Mouse (Mus musculus) MEL (cell line): ENCODE results near the gene Mta3. TPM values are rescaled to one million over a fixed set of nuclear protein-coding genes. Genes with fewer than 3 reads are reported as not detected.

ENCODE experiments used
- DNase-seq: peaks from one replicate; pipeline ENCODE4 v3.0.0; 2011; ENCODE audit warnings: low read depth, low spot score
- H3K27ac ChIP-seq: 2 replicates; pipeline ENCODE4 v1.5.1; 2012; ENCODE audit warnings: low read depth, mild to moderate bottlenecking, control low read depth, low read length, moderate library complexity; ENCODE audit not compliant: control insufficient read depth
- H3K27me3 ChIP-seq, 2 experiments: fragments of 150-350 bp in 1 of 2; sonication (generic) in 1 of 2; 2 replicates each; pipeline ENCODE4 v1.6.1; 2012; ENCODE audit warnings: low read length in 2 of 2, mild to moderate bottlenecking in 2 of 2, improper control_type of control experiment in 1 of 2, moderate library complexity in 1 of 2; ENCODE audit not compliant: insufficient read depth in 2 of 2, control insufficient read depth in 1 of 2
- H3K36me3 ChIP-seq, 2 experiments: 2 replicates each; pipeline ENCODE4 v1.6.1; 2012 to 2014; ENCODE audit warnings: low read length in 2 of 2, improper control_type of control experiment in 1 of 2, inconsistent platforms in 1 of 2, mild to moderate bottlenecking in 1 of 2; ENCODE audit not compliant: insufficient read depth in 2 of 2, control insufficient read depth in 1 of 2
- H3K4me1 ChIP-seq, 2 experiments: fragments of 150-350 bp in 1 of 2; sonication (generic) in 1 of 2; 2 replicates each; pipeline ENCODE4 v1.6.1; 2012; ENCODE audit warnings: low read length in 2 of 2, improper control_type of control experiment in 1 of 2, mild to moderate bottlenecking in 1 of 2; ENCODE audit not compliant: insufficient read depth in 2 of 2, control insufficient read depth in 1 of 2
- H3K4me3 ChIP-seq, 2 experiments: fragments of 150-350 bp in 1 of 2; sonication (generic) in 1 of 2; 2 replicates each; pipeline ENCODE4 v1.5.1; 2012; ENCODE audit warnings: low read depth in 2 of 2, low read length in 2 of 2, mild to moderate bottlenecking in 2 of 2, moderate library complexity in 2 of 2, control low read depth in 1 of 2, improper control_type of control experiment in 1 of 2; ENCODE audit not compliant: control insufficient read depth in 1 of 2, insufficient read depth in 1 of 2
- H3K79me2 ChIP-seq: 2 replicates; pipeline ENCODE4 v1.6.1; 2012; ENCODE audit warnings: mild to moderate bottlenecking, low read length, moderate library complexity; ENCODE audit not compliant: control insufficient read depth, poor library complexity, insufficient read depth
- H3K9ac ChIP-seq: 2 replicates; pipeline ENCODE4 v1.6.1; 2012; ENCODE audit warnings: low read depth, mild to moderate bottlenecking, control low read depth, low read length, moderate library complexity; ENCODE audit not compliant: control insufficient read depth, poor library complexity, severe bottlenecking
- H3K9me3 ChIP-seq: fragments of 150-350 bp; sonication (generic); replicated peaks from 2 replicates; pipeline ENCODE4 v1.6.1; 2012; ENCODE audit warnings: mild to moderate bottlenecking, low read length, improper control_type of control experiment, moderate library complexity; ENCODE audit not compliant: insufficient read depth
- CHD1 ChIP-seq: IDR thresholded peaks from 2 replicates; pipeline ENCODE4 v1.6.1; 2012; ENCODE audit warnings: low read depth, mild to moderate bottlenecking, inconsistent platforms, low read length, improper control_type of control experiment
- ELF1 ChIP-seq: IDR thresholded peaks from 2 replicates; pipeline ENCODE4 v1.6.1; 2014; ENCODE audit warnings: low read depth, mild to moderate bottlenecking, inconsistent platforms, low read length, improper control_type of control experiment, moderate library complexity
- EP300 ChIP-seq, 2 experiments: IDR thresholded peaks; 2 replicates each; pipeline ENCODE4 v1.6.1; 2011; ENCODE audit warnings: improper control_type of control experiment in 2 of 2, low read length in 2 of 2, low read depth in 1 of 2, mild to moderate bottlenecking in 1 of 2
- GABPA ChIP-seq: IDR thresholded peaks from 2 replicates; pipeline ENCODE4 v1.6.1; 2012; ENCODE audit warnings: low read depth, mild to moderate bottlenecking, inconsistent platforms, low read length, improper control_type of control experiment, moderate library complexity
- JUND ChIP-seq: IDR thresholded peaks from 2 replicates; pipeline ENCODE4 v1.6.1; 2011; ENCODE audit warnings: low read depth, mild to moderate bottlenecking, improper control_type of control experiment, low read length
- KAT2A ChIP-seq: conservative IDR thresholded peaks from 2 replicates; pipeline ENCODE4 v1.6.1; 2012; ENCODE audit warnings: low read depth, low read length, improper control_type of control experiment, inconsistent platforms
- MAX ChIP-seq: IDR thresholded peaks from 2 replicates; pipeline ENCODE4 v1.6.1; 2011; ENCODE audit warnings: low read length, improper control_type of control experiment
- MAZ ChIP-seq: IDR thresholded peaks from 2 replicates; pipeline ENCODE4 v1.6.1; 2012; ENCODE audit warnings: low read depth, mild to moderate bottlenecking, inconsistent platforms, low read length, improper control_type of control experiment
- MYB ChIP-seq: IDR thresholded peaks from 2 replicates; pipeline ENCODE4 v1.6.1; 2011; ENCODE audit warnings: mild to moderate bottlenecking, low read depth, low read length, improper control_type of control experiment
- MYC ChIP-seq: IDR thresholded peaks from 2 replicates; pipeline ENCODE4 v1.6.1; 2011; ENCODE audit warnings: low read depth, mild to moderate bottlenecking, low read length, improper control_type of control experiment, moderate library complexity
- NELFE ChIP-seq: IDR thresholded peaks from 2 replicates; pipeline ENCODE4 v1.6.1; 2011; ENCODE audit warnings: low read depth, low read length, improper control_type of control experiment
- NRF1 ChIP-seq: IDR thresholded peaks from 2 replicates; pipeline ENCODE4 v1.6.1; 2014; ENCODE audit warnings: low read depth, mild to moderate bottlenecking, inconsistent platforms, low read length, improper control_type of control experiment, moderate library complexity; ENCODE audit not compliant: poor library complexity, insufficient read depth, severe bottlenecking
- POLR2A ChIP-seq, 2 experiments: IDR thresholded peaks; 2 replicates each; pipeline ENCODE4 v1.6.1; 2011 to 2012; ENCODE audit warnings: low read length in 2 of 2, mild to moderate bottlenecking in 2 of 2, control low read depth in 1 of 2, improper control_type of control experiment in 1 of 2, low read depth in 1 of 2, moderate library complexity in 1 of 2; ENCODE audit not compliant: control insufficient read depth in 1 of 2, insufficient read depth in 1 of 2, poor library complexity in 1 of 2
- SIN3A ChIP-seq: IDR thresholded peaks from 2 replicates; pipeline ENCODE4 v1.6.1; 2012; ENCODE audit warnings: low read length, improper control_type of control experiment, inconsistent platforms
- TAL1 ChIP-seq: IDR thresholded peaks from 2 replicates; pipeline ENCODE4 v1.6.1; 2012; ENCODE audit warnings: mild to moderate bottlenecking, inconsistent platforms, low read length, moderate library complexity, mixed read lengths
- TBP ChIP-seq: IDR thresholded peaks from 2 replicates; pipeline ENCODE4 v1.8.0; 2011; ENCODE audit warnings: low read depth, low read length, improper control_type of control experiment
- USF2 ChIP-seq, 2 experiments: IDR thresholded peaks; 2 replicates each; pipeline ENCODE4 v1.6.1; 2011 to 2012; ENCODE audit warnings: improper control_type of control experiment in 2 of 2, low read length in 2 of 2, borderline replicate concordance in 1 of 2, inconsistent platforms in 1 of 2, low read depth in 1 of 2, mild to moderate bottlenecking in 1 of 2; ENCODE audit not compliant: insufficient read depth in 1 of 2
- ZC3H11A ChIP-seq: IDR thresholded peaks from 2 replicates; pipeline ENCODE4 v1.6.1; 2012; ENCODE audit warnings: low read depth, mild to moderate bottlenecking, inconsistent platforms, low read length, improper control_type of control experiment
- ZKSCAN1 ChIP-seq: IDR thresholded peaks from 2 replicates; pipeline ENCODE4 v1.6.1; 2012; ENCODE audit warnings: low read depth, mild to moderate bottlenecking, inconsistent platforms, low read length, improper control_type of control experiment, moderate library complexity
- polyA plus RNA-seq, 2 experiments: library from polyadenylated mRNA; stranded (reverse) in 1 of 2; unstranded in 1 of 2; fragments of >175 nt in 1 of 2; fragments of >200 nt in 1 of 2; gene quantifications; 2 replicates each; pipeline versions ENCODE4 v1.2.1 to v1.2.4; 2012; ENCODE audit warnings: low replicate concordance in 2 of 2, low read depth in 1 of 2; ENCODE audit not compliant: insufficient read length in 2 of 2, insufficient read depth in 1 of 2, missing spikeins in 1 of 2
- total RNA-seq: library from RNA; depleted of rRNA; stranded (reverse); fragments of 300-350 nt; gene quantifications from 2 replicates; pipeline ENCODE4 v1.2.3, GENCODE M21; 2012

The Mta3 gene
- total and polyA plus RNA-seq, 3 experiments = 28.8 to 58.2 TPM; not detected in 1

GRCm38 (mm10) chr17:83727707-83728106, 21.7 kb downstream of the Mta3 start:
- Histone ChIP-seq H3K27ac (no peak overlapping the region), H3K79me2 (no peaks in the 10 kb centered on the region; the same call in none of the 2 replicates), H3K9me3 (no peaks in the 10 kb centered on the region), H3K9ac (no peak overlapping the region), H3K4me3 (no peak overlapping the region), H3K27me3 (no peaks in the 10 kb centered on the region), H3K36me3 (peaks cover 0 to 2% of the 10 kb centered on the region in 2 experiments; a peak in 1 of 4 replicates), H3K4me1 (peaks cover 0 to 2% of the 10 kb centered on the region in 2 experiments; a peak in 2 of 4 replicates)
- TF ChIP-seq ELF1 (no peak), TBP (no peak), POLR2A (IDR thresholded peaks at IDR 0.05; ENCODE audit: control insufficient read depth in 1 of 2, insufficient read depth in 1 of 2, low read depth in 1 of 2, low read length in 2 of 2, poor library complexity in 1 of 2) (no peak), USF2 (IDR thresholded peaks at IDR 0.05; ENCODE audit: borderline replicate concordance in 1 of 2, insufficient read depth in 1 of 2, low read depth in 1 of 2, low read length in 2 of 2) (no peak), MYC (no peak), GABPA (no peak), MAX (no peak)
- peak; percentile 21 for DNase-seq

- H3K79me2 ChIP-seq = no peaks in the 10 kb centered on the region; the same call in 1 of the 2 replicates
- H3K4me3 ChIP-seq = no peak overlapping the region
- no peaks in the 10 kb centered on the region for H3K9me3 ChIP-seq
- no peak overlapping the region for H3K27ac ChIP-seq
- DNase-seq = no peak
- no peak overlapping the region for H3K9ac ChIP-seq
- TF ChIP-seq KAT2A = no peak
- TF ChIP-seq TAL1 = no peak
- TF ChIP-seq GABPA = no peak
- TF ChIP-seq ZC3H11A = no peak
- TF ChIP-seq CHD1 = no peak
- no peak for TF ChIP-seq EP300 (IDR thresholded peaks at IDR 0.05; ENCODE audit: low read depth in 1 of 2, low read length in 2 of 2)
- no peak for TF ChIP-seq NELFE
- no peak for TF ChIP-seq NRF1
- TF ChIP-seq MAZ = no peak
- no peak for TF ChIP-seq SIN3A
- no peak for TF ChIP-seq ZKSCAN1
- TF ChIP-seq JUND = no peak
- no peak for TF ChIP-seq MYB
- H3K36me3 ChIP-seq = peaks cover 0 to 2% of the 10 kb centered on the region in 2 experiments; a peak in 1 of 4 replicates
- no peaks in the 10 kb centered on the region for H3K27me3 ChIP-seq
- H3K4me1 ChIP-seq = peaks cover 0 to 3% of the 10 kb centered on the region in 2 experiments; a peak in 2 of 4 replicates
Measured at GRCm38 (mm10) chr17:83729029-83729428, 23.1 kb downstream of the Mta3 start.
